Mouse (Mus musculus) layer of hippocampus, adult 9-11 months (tissue): ENCODE data around the gene Rcsd1.

ENCODE experiments used
- DNase-seq: peaks from one replicate; pipeline ENCODE4 v3.0.0; 2022

Gene Rcsd1

GRCm38 (mm10) chr1:165717711-165718542, 8.4 kb upstream of the Rcsd1 start:
- DNase-seq = peak; percentile 60

DNA sequence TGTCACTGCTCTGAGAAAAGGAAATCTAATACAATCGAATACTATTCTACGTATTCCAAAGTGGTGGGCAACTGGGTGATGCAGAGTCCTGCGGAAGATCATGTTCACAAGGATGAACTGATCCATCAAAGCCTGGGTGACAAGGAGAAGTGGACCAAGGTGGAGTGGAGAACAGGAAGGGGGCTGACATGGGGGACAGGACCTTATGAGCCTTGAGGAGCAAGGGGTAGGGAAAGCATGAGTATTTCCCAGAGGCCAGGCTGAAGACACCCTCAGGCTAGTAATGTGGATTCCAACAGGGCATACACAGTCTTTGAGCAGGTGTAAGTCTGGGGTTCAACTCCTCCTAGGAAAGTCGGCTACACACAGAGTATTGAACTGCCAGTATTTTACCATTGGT, 6.9 kb upstream of the Rcsd1 start:
- no peak for DNase-seq

- no peak for DNase-seq
Observed at GRCm38 (mm10) chr1:165713798-165714197, 4.2 kb upstream of the Rcsd1 start.

DNA sequence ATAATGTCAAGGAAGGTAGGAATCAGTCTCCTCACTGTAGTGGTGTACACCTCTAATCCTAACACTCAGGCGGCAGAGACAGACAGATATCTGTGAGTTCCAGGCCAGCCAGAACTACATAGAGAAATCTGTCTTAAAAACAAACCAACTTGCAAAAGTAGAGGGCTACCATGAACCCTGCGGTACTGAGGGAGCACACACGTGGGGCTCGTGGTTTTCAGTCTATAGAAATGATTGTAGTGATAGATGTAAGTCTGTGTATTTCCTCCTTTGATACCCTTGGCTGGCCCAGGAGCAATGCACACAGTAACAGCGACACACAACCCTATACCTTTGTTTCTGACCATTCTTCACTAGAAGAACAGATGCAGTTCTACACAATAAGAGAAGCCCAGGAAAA, 2.4 kb upstream of the Rcsd1 start:
- DNase-seq = no peak

- no peak for DNase-seq
Observed at GRCm38 (mm10) chr1:165708686-165709380, 724 bp downstream of the Rcsd1 start.

DNA sequence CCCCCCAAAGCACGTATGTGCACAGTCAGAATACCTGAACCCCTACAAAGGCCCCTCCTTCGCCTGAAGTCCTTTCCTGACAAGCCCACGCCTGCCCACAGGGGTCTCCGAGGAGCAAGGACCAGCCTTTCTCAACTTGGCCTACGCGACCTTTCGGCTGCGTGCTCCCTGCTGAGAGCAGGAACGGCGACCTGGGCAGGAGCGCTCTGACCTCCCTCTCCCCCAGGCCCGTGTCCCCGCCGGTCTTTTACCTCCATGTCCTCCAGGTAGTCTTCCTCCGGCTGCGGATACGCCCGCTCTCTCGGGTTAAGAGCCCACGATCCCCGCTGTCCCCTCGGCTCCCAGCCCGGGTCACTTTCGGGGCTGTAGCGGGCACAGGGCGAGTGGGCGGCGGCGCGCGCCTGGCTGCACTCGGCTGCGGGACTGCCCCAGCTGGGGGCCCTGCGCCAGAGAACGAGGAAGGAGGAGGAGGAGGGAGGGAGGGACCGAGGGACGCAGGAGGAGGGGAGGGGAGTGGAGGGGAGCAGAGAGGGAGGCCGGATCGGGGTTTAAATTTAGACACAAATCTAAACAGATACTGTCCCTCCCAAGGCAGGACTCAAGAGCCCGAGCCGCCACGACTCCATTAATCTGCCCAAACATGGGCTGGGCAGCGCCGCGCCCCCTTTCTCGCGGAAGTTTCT, 1.8 kb downstream of the Rcsd1 start:
- DNase-seq = no peak

DNA sequence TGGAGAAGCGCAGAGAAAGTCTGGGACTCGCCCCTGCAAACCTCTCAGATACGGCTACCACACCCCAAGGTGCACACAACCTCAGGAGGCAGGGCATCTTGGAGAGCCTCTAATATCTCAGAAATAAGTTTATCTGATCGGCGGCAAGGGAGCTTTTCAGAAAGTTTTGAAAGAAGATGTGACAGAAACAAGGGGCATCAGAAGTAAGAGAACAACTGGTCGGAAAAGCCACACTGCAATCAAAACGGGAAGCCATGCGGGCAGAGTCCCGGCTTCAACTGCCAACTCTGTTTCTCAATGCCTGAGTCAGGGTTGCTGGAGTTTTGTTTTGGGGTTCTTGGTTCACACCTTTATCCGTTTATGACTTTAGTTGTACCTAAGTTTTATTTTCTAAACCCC, 2.3 kb downstream of the Rcsd1 start:
- no peak for DNase-seq

DNA sequence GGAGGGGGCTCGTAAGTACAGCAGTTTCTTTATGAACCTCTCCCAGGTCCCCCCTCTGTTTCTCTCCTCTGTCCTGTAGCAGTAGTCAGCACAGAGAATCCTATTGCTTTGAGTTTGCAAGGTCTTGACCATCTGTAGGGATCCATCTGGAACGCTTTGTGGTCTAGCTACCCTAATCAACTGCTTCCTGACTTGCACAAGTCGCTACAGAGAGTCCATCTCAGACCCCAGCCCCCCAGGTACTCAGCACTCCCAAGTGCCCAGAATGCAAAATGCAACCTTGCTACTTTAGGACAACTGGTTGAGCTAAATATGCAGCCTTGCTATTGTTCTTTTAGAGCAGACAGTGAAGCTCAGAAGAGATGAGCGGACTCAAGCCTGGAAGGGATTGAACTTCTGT, 3.1 kb downstream of the Rcsd1 start:
- no peak for DNase-seq

- DNase-seq = no peak
Observed at GRCm38 (mm10) chr1:165705868-165706348, 3.6 kb downstream of the Rcsd1 start.

DNA sequence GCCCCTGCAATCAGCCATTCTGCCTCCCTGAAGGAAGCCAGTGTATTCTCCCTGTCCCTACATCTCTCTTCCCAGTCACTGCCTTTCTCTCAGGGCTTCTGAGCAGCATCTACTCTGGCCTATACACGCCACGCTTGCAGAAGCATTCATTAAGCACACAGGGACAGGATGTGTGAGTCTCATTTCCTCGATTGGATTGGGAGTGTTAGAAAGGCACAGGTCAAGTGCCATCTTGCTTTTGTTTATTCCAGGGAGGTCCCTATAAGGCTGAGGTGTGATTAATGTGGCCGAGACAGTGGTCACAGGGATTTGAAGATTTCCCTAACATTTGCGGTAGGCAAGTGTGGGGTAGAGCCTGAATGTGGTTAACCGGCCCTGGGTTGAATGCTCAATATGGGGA, 4.2 kb downstream of the Rcsd1 start:
- DNase-seq = no peak

- no peak for DNase-seq
Observed at GRCm38 (mm10) chr1:165704841-165705240, 4.7 kb downstream of the Rcsd1 start.

- DNase-seq = no peak
Observed at GRCm38 (mm10) chr1:165702221-165703031, 7.1 kb downstream of the Rcsd1 start.

DNA sequence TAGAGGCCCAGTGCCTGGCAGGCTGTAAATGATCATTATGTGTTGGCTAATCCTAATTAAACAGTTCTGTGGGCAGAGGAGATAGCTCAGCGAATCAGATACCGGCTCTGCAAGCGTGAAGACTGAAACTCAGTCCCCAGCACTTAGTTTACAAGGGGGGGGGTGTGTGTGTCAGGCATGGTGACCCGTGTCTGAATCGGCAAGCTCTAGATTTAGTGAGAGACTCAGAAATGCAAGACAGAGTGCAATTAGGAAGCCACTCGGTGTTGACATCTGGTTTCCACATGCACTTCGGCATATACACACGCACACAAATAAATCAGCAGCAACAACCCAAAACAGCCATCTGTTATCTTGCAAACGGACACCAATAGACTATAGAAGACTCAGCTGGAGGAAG, 8.0 kb downstream of the Rcsd1 start:
- no peak for DNase-seq

DNA sequence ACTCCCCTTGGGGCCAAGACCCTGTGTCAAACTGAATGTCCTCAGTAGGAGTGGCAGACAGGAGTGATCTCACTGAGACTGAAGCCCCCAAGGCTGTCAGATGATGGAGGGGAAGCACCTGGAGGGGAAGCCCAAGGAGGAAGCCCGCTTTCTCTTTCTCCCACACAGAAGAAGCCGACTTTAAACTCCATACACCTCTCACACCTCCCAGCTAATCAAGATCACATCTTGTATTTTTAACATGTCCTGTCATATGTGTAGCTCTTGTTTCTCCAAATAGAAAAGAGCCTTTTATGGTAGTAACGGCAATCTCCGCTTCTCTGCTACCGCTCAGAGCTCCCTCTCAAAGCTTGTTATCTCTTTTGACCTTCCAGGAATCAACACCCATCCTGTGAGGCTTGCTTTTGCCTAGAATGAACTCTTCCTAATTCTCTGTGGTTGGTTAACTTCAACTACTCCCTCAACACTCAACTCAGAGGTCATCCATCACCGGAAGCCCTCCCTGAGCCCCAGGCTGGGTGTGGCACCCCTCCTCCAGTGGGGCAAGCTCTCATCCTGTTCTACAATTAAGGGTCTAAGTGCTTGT, 8.5 kb downstream of the Rcsd1 start:
- no peak for DNase-seq

DNA sequence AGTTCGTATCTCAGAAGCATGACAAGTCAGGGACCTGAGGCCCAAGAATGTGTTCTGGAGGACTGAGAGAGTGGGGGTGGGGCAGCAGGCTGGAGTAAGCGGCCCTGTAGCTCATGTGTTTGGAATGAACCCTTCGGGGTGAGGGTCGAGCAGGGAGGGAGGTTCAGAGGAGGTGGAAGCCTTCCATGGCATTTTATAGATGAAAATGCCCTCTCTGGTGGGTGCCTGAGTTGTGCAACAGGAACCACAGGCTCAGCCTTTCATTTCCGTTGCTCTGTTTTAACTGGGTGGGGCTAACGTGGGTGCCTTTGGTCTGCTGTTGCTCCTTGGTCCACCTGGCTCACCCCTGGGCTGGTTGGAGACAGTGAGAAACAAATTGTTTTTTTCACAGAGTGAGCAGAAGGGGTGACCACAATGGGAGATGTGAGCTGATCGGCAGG, 9.2 kb downstream of the Rcsd1 start:
- DNase-seq = no peak

GRCm38 (mm10) chr1:165697701-165698100, 11.9 kb downstream of the Rcsd1 start:
- no peak for DNase-seq

GRCm38 (mm10) chr1:165696870-165697269, 12.7 kb downstream of the Rcsd1 start:
- no peak for DNase-seq

DNA sequence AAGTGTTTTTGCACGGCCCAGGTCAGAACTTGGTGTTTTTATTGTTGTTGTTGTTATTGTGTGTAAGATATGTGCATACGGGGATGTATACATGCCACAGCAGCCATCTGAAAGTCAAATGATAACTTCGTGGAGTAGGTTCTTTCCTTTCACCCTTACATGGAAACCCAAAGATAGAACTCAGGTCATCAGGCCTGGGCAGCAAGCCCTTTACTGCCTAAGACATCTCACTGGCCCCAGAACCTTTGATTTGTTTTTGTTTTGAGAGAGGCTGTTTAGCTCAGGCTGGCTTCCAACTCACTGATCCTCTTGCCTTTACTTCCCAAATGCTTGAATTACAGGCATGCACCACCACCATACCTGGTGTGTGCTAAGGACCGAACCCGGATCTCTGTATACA, 13.5 kb downstream of the Rcsd1 start:
- DNase-seq = no peak

GRCm38 (mm10) chr1:165695392-165696014, 14.1 kb downstream of the Rcsd1 start:
- no peak for DNase-seq

DNA sequence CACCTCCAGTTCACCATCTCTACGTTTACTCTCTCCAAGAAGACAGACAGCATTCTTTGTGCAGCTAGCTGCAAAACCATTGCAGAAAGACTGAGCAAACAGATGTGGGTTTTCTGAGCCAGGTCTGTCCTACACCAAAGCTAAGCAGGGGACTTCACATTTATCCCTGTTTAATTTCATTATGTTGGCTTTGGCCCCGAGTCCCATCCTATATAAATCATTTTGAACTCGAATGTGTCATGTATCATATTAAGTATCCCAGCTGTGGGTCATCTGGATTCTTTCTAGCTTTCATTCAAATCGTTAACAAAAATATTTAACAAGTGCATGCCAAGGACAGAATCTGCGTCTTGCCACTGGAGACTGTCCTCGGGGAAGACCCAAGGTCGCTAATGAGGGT, 15.7 kb downstream of the Rcsd1 start:
- DNase-seq = no peak

GRCm38 (mm10) chr1:165691516-165691915, 18.0 kb downstream of the Rcsd1 start:
- DNase-seq = peak; percentile 60

- DNase-seq = no peak
Observed at GRCm38 (mm10) chr1:165689845-165690244, 19.7 kb downstream of the Rcsd1 start.
